12 mouse cellular contexts compared by ENCODE assay signal in the genomic region with DNA sequence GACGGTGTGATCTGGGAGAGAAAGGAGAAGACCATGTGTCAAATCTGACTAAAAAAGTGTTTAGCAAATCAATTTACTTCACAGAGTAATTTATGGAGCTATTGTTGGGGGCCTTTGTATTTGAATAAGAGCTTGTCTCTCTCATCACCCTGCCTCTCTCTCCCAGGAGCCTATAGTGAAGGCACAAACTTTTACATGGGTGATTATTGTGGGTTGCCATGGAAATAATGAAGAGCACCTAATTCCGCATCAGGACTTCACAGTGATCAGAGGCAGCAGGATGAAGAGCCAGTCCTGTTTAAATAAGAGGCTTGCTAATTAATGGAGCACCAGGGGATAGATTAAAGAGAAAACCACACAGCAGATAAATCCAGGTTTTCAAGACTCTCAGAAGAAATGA. TPM values are rescaled to one million over a fixed set of nuclear protein-coding genes. Genes with fewer than 3 reads are reported as not detected.
"Had no signal": no experiment of that assay in that cellular context is flagged by ENCODE, and none has a peak within 500 bp of the region (broad histone marks: within the 10 kb centered on the region; RNA-seq: fewer than 3 reads in every experiment).

No protein-coding gene starts in this region.

- H3K4me1 ChIP-seq: limb, embryonic 15.5 days; liver, embryonic 12.5 days; stomach, embryonic 15.5 days had no signal

- H3K36me3 ChIP-seq: limb, embryonic 15.5 days; liver, embryonic 12.5 days; midbrain, embryonic 15.5 days; neural tube, embryonic 12.5 days; stomach, embryonic 15.5 days had no signal

- ATAC-seq: liver, embryonic 12.5 days; midbrain, embryonic 15.5 days had no signal

- H3K27me3 ChIP-seq: limb, embryonic 15.5 days; liver, embryonic 12.5 days; midbrain, embryonic 15.5 days; neural tube, embryonic 12.5 days; stomach, embryonic 15.5 days had no signal

- H3K9ac ChIP-seq: limb, embryonic 15.5 days; liver, embryonic 12.5 days; lung, embryonic 14.5 days; midbrain, embryonic 15.5 days; neural tube, embryonic 12.5 days; stomach, embryonic 15.5 days had no signal

- H3K4me3 ChIP-seq: limb, embryonic 15.5 days; liver, embryonic 12.5 days; midbrain, embryonic 15.5 days; myocyte; neural tube, embryonic 12.5 days; stomach, embryonic 15.5 days had no signal

- H3K27ac ChIP-seq: limb, embryonic 15.5 days; liver, embryonic 12.5 days; midbrain, embryonic 15.5 days; neural tube, embryonic 12.5 days; stomach, embryonic 15.5 days had no signal

- H3K4me2 ChIP-seq: limb, embryonic 15.5 days; liver, embryonic 12.5 days; lung, embryonic 14.5 days; midbrain, embryonic 15.5 days; neural tube, embryonic 12.5 days; stomach, embryonic 15.5 days had no signal

- H3K9me3 ChIP-seq: limb, embryonic 15.5 days; liver, embryonic 12.5 days; midbrain, embryonic 15.5 days; neural tube, embryonic 12.5 days; stomach, embryonic 15.5 days had no signal

- DNase-seq: kidney, adult 8-10 months; thymus, adult 2 months; thymus, postnatal 25 days had no signal

RNA-seq across cellular contexts. Expression of a gene that starts 52.6 kb away (rescaled TPM):
- total RNA-seq: megakaryocyte-erythroid progenitor cell, adult 5-6 weeks had no signal
- polyA plus RNA-seq: lung, embryonic 14.5 days; myocyte; testis, adult 2 months had no signal
